8 mouse cellular contexts compared by ENCODE assay signal in genomic region chr11:121354091-121354707, GRCm38 (mm10). TPM values are rescaled to one million over a fixed set of nuclear protein-coding genes. Genes with fewer than 3 reads are reported as not detected.
A peak's percentile ranks its signal among the peaks of the same experiment; 100 is the strongest.
DNase-seq lines count a peak whose midpoint lies in the region; ATAC-seq and TF ChIP-seq lines count a peak whose summit lies in the region.

TSS of gene Wdr45b (minus strand) at chr11:121354445.

- peak; percentile 95 to 97 for DNase-seq in CD8-positive naive resting alpha-beta T cell, adult 2 months (ENCODE audit: low read depth in 2 of 2, low spot score in 2 of 2)
- peak; percentile 91 for DNase-seq in c-Kit-positive CD71-negative TER-119-negative erythroid progenitor cells, embryonic 14.5 days (ENCODE audit: low read depth)
- peak; percentile 98 for DNase-seq in forebrain, embryonic 10.5 days (ENCODE audit: extremely low spot score, low spot score)
- peak; percentile 97 to 99 for DNase-seq in kidney, postnatal 25 days
- peak; percentile 94 to 97 (median 96) for DNase-seq in liver, embryonic 14.5 days (ENCODE audit: low read depth in 3 of 3, low spot score in 3 of 3)
- DNase-seq in neural tube, embryonic 11.5 days (ENCODE audit: low spot score), result peak; percentile 99
- peak; percentile 98 for DNase-seq in stomach, postnatal 0 days (ENCODE audit: low spot score)

- peak within 1 kb of the TSS; percentile 92 for H3K27ac ChIP-seq in forebrain, embryonic 10.5 days
- peak within 1 kb of the TSS; percentile 87 for H3K27ac ChIP-seq in heart, embryonic 15.5 days
- peak within 1 kb of the TSS; percentile 73 for H3K27ac ChIP-seq in liver, embryonic 14.5 days
- H3K27ac ChIP-seq in neural tube, embryonic 11.5 days (ENCODE audit: low read depth, low read length), result peak within 1 kb of the TSS; percentile 76
- peak within 1 kb of the TSS; percentile 96 for H3K27ac ChIP-seq in stomach, postnatal 0 days (replicated peaks)

- H3K36me3 ChIP-seq in forebrain, embryonic 10.5 days (replicated peaks), result peaks cover 24% of the 10 kb centered on the region
- peaks cover 6% of the 10 kb centered on the region; the same call in 1 of the 2 replicates for H3K36me3 ChIP-seq in heart, embryonic 15.5 days
- H3K36me3 ChIP-seq in liver, embryonic 14.5 days (replicated peaks; ENCODE audit: control insufficient read depth, insufficient read depth, low read depth), result no peaks in the 10 kb centered on the region; the same call in 1 of the 2 replicates
- H3K36me3 ChIP-seq in neural tube, embryonic 11.5 days (ENCODE audit: control insufficient read depth, insufficient read depth, low read length), result no peaks in the 10 kb centered on the region
- H3K36me3 ChIP-seq in stomach, postnatal 0 days (ENCODE audit: control insufficient read depth, insufficient read depth, low read length), result no peaks in the 10 kb centered on the region

- H3K4me1 ChIP-seq in forebrain, embryonic 10.5 days, result peaks cover 24% of the 10 kb centered on the region
- H3K4me1 ChIP-seq in heart, embryonic 15.5 days (replicated peaks), result peaks cover 18% of the 10 kb centered on the region
- peaks cover 12 to 15% of the 10 kb centered on the region in 2 experiments for H3K4me1 ChIP-seq in liver, embryonic 14.5 days (replicated peaks; ENCODE audit: control insufficient read depth in 2 of 2, insufficient read depth in 2 of 2, low read length in 1 of 2)
- H3K4me1 ChIP-seq in neural tube, embryonic 11.5 days (ENCODE audit: control insufficient read depth, insufficient read depth, low read length), result peaks cover 12% of the 10 kb centered on the region; the same call in 1 of the 2 replicates
- H3K4me1 ChIP-seq in stomach, postnatal 0 days (replicated peaks; ENCODE audit: control insufficient read depth, insufficient read depth), result 0 out of 2 replicates have a peak, but pooled peaks cover 6% of the 10 kb centered on the region

- under 1% methylated on average over 69 of the region's 69 CpGs for WGBS in forebrain, embryonic 10.5 days
- under 1% methylated on average over 69 of the region's 69 CpGs for WGBS in heart, embryonic 15.5 days
- under 1% methylated on average over 69 of the region's 69 CpGs for WGBS in liver, embryonic 14.5 days (ENCODE audit: insufficient replicate concordance)
- WGBS in neural tube, embryonic 11.5 days, result under 1% methylated on average over 69 of the region's 69 CpGs
- WGBS in stomach, postnatal 0 days, result 1% methylated on average over 65 of the region's 69 CpGs

- no peak for TF ChIP-seq EP300 in liver, embryonic 14.5 days (IDR thresholded peaks at IDR 0.05; ENCODE audit: low read depth)
- TF ChIP-seq EP300 in stomach, postnatal 0 days (optimal IDR thresholded peaks at IDR 0.05), result no peak

- TF ChIP-seq CTCF in liver, embryonic 14.5 days (IDR thresholded peaks at IDR 0.05; ENCODE audit: low read depth), result no peak
- TF ChIP-seq CTCF in stomach, postnatal 0 days (IDR thresholded peaks at IDR 0.05; ENCODE audit: low read depth), result no peak; the same call in 1 of the 2 replicates

- ATAC-seq in heart, embryonic 15.5 days (replicated peaks; ENCODE audit: insufficient number of reproducible peaks, insufficient read depth, low FRiP score, low read depth), result peak; percentile 96
- ATAC-seq in liver, embryonic 14.5 days (ENCODE audit: insufficient read depth), result peak; percentile 99
- peak; percentile 97 for ATAC-seq in neural tube, embryonic 11.5 days (ENCODE audit: insufficient read depth, low FRiP score, low TSS enrichment)
- ATAC-seq in stomach, postnatal 0 days (ENCODE audit: low FRiP score, low TSS enrichment), result peak; percentile 97

- peak within 1 kb of the TSS; percentile 99 for H3K4me3 ChIP-seq in forebrain, embryonic 10.5 days
- peak within 1 kb of the TSS; percentile 92 for H3K4me3 ChIP-seq in heart, embryonic 15.5 days
- peak within 1 kb of the TSS; percentile 88 to 94 for H3K4me3 ChIP-seq in liver, embryonic 14.5 days (ENCODE audit: insufficient read depth in 1 of 2, low read depth in 2 of 2, low read length in 2 of 2)
- H3K4me3 ChIP-seq in neural tube, embryonic 11.5 days (ENCODE audit: low read depth, low read length), result peak within 1 kb of the TSS; percentile 96
- H3K4me3 ChIP-seq in stomach, postnatal 0 days (ENCODE audit: low read depth, low read length), result peak within 1 kb of the TSS; percentile 85

- no peaks in the 10 kb centered on the region for H3K27me3 ChIP-seq in forebrain, embryonic 10.5 days (ENCODE audit: poor library complexity, severe bottlenecking)
- H3K27me3 ChIP-seq in heart, embryonic 15.5 days, result no peaks in the 10 kb centered on the region
- no peaks in the 10 kb centered on the region for H3K27me3 ChIP-seq in liver, embryonic 14.5 days (ENCODE audit: control insufficient read depth, insufficient read depth, low read length)
- H3K27me3 ChIP-seq in neural tube, embryonic 11.5 days (ENCODE audit: control insufficient read depth, insufficient read depth, low read length), result no peaks in the 10 kb centered on the region
- no peaks in the 10 kb centered on the region for H3K27me3 ChIP-seq in stomach, postnatal 0 days (ENCODE audit: control insufficient read depth, insufficient read depth, low read length)

- H3K9me3 ChIP-seq in forebrain, embryonic 10.5 days, result no peaks in the 10 kb centered on the region
- H3K9me3 ChIP-seq in heart, embryonic 15.5 days (replicated peaks), result no peaks in the 10 kb centered on the region
- H3K9me3 ChIP-seq in liver, embryonic 14.5 days (ENCODE audit: control insufficient read depth, low read length), result no peaks in the 10 kb centered on the region
- H3K9me3 ChIP-seq in neural tube, embryonic 11.5 days (ENCODE audit: control insufficient read depth, low read length), result no peaks in the 10 kb centered on the region
- H3K9me3 ChIP-seq in stomach, postnatal 0 days (ENCODE audit: control insufficient read depth, low read length), result no peaks in the 10 kb centered on the region

- H3K4me2 ChIP-seq in heart, embryonic 15.5 days, result peak within 1 kb of the TSS; percentile 78
- peak within 1 kb of the TSS; percentile 79 for H3K4me2 ChIP-seq in liver, embryonic 14.5 days (ENCODE audit: low read depth)
- H3K4me2 ChIP-seq in neural tube, embryonic 11.5 days (ENCODE audit: low read depth), result peak within 1 kb of the TSS; percentile 87
- peak within 1 kb of the TSS; percentile 73 for H3K4me2 ChIP-seq in stomach, postnatal 0 days (replicated peaks; ENCODE audit: low read depth)

- peak within 1 kb of the TSS; percentile 95 for H3K9ac ChIP-seq in heart, embryonic 15.5 days
- H3K9ac ChIP-seq in liver, embryonic 14.5 days (replicated peaks), result peak within 1 kb of the TSS; percentile 97
- H3K9ac ChIP-seq in neural tube, embryonic 11.5 days (ENCODE audit: low read length), result peak within 1 kb of the TSS; percentile 92
- H3K9ac ChIP-seq in stomach, postnatal 0 days (ENCODE audit: low read length), result peak within 1 kb of the TSS; percentile 100

RNA-seq across cellular contexts. Expression of gene Wdr45b, which starts in this region (rescaled TPM):
- 98.6 and 102 TPM in 2 replicates for polyA plus RNA-seq in forebrain, embryonic 10.5 days (2016; fragmentation: Nextera tagmentation; extraction: Ambion mirVana)
- polyA plus RNA-seq in heart, embryonic 15.5 days (2015; fragmentation: Nextera tagmentation; extraction: Ambion mirVana), result 62.9 and 73.6 TPM in 2 replicates
- 13.9 and 15.3 TPM in 2 replicates for polyA plus RNA-seq in liver, embryonic 14.5 days (2012; rRNA removed)
- polyA plus RNA-seq in liver, embryonic 14.5 days (2014; fragmentation: Nextera tagmentation; extraction: Ambion mirVana), result 19.5 and 19.7 TPM in 2 replicates
- polyA plus RNA-seq in neural tube, embryonic 11.5 days (2014; fragmentation: Nextera tagmentation; extraction: Ambion mirVana), result 111 and 116 TPM in 2 replicates
- polyA plus RNA-seq in stomach, postnatal 0 days (2015; fragmentation: Nextera tagmentation; extraction: Ambion mirVana), result 48.7 and 53.2 TPM in 2 replicates

Comparison
In these comparisons a context has a peak if more than half of its experiments do, and no peak if none do; other contexts are left out.
1. Peak in every context shown above with its lines: DNase-seq, ATAC-seq, H3K4me3 ChIP-seq and H3K27ac ChIP-seq.